Mouse (Mus musculus) heart, adult 2 months (tissue): ENCODE measurements around the gene Cdc42ep4.

Experiments used
- CTCF ChIP-seq: fragments of 200-600 bp; IDR thresholded peaks from 2 replicates; pipeline ENCODE4 v1.8.1; 2022; ENCODE audit warnings: antibody characterized with exemption, mild to moderate bottlenecking, moderate library complexity
- EP300 ChIP-seq: fragments of 200-500 bp; IDR thresholded peaks from 2 replicates; pipeline ENCODE4 v1.6.1; 2011; ENCODE audit warnings: low read depth, low read length, control low read depth; ENCODE audit not compliant: insufficient read depth
- POLR2A ChIP-seq: fragments of 200-500 bp; IDR thresholded peaks from 2 replicates; pipeline ENCODE4 v1.6.1; 2011; ENCODE audit warnings: mild to moderate bottlenecking, low read depth, low read length, control low read depth; ENCODE audit not compliant: insufficient read depth

DNA sequence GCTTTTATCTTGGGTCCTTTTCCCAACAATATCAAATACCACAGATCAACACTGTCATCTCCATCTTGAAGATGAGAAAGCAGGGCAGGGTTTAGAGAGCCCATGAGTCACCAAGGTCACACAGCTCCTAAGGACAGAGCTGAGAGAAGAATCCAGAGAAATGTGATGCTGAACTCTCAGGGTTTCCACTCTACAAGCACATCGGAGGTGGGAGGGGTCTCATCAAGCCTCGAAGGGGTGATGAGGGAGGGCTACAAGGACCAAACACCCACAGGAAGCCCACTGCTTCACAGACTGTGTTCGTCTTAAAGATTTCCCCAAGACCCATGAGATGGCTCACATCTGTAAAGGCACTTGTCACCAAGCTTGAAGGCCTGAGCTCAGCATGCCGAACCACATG, 5.7 kb downstream of the Cdc42ep4 start:
- TF ChIP-seq CTCF (no peak), EP300 (no peak), POLR2A (no peak)
